Mouse (Mus musculus) liver, embryonic 16.5 days (tissue): ENCODE data around the gene Grb10. TPM values are rescaled to one million over a fixed set of nuclear protein-coding genes. Genes with fewer than 3 reads are reported as not detected.

Experiments used
- ATAC-seq: fragments of 200-750 bp; cut with Nextera tagmentation; 2 replicates; pipeline ENCODE4 v1.8.0; 2017; ENCODE audit warnings: low read depth, mild to moderate bottlenecking, moderate number of reproducible peaks, moderate library complexity
- H3K27ac ChIP-seq: fragments of 300-500 bp; sonication (generic); 2 replicates; pipeline ENCODE4 v1.5.1; 2014; ENCODE audit warnings: mild to moderate bottlenecking, low read length
- H3K27me3 ChIP-seq: fragments of 300-500 bp; sonication (generic); 2 replicates; pipeline ENCODE4 v1.6.1; 2014; ENCODE audit warnings: low read depth, low read length, mixed read lengths; ENCODE audit not compliant: control insufficient read depth, insufficient read depth
- H3K36me3 ChIP-seq: fragments of 300-500 bp; sonication (generic); 2 replicates; pipeline ENCODE4 v1.6.1; 2014; ENCODE audit warnings: mild to moderate bottlenecking; ENCODE audit not compliant: control insufficient read depth, insufficient read depth
- H3K4me1 ChIP-seq: fragments of 300-500 bp; sonication (generic); 2 replicates; pipeline ENCODE4 v1.6.1; 2014; ENCODE audit warnings: low read depth, low read length, mixed read lengths; ENCODE audit not compliant: control insufficient read depth
- H3K4me2 ChIP-seq: fragments of 300-500 bp; sonication (generic); 2 replicates; pipeline ENCODE4 v1.6.1; 2014; ENCODE audit warnings: low read depth, low read length, mixed read lengths
- H3K4me3 ChIP-seq: fragments of 300-500 bp; sonication (generic); 2 replicates; pipeline ENCODE4 v1.5.1; 2014; ENCODE audit warnings: low read depth, mild to moderate bottlenecking, low read length
- H3K9ac ChIP-seq: fragments of 300-500 bp; sonication (generic); 2 replicates; pipeline ENCODE4 v1.6.1; 2014; ENCODE audit warnings: low read depth, low read length
- H3K9me3 ChIP-seq: fragments of 300-500 bp; sonication (generic); replicated peaks from 2 replicates; pipeline ENCODE4 v1.6.1; 2016; ENCODE audit warnings: low read length; ENCODE audit not compliant: control insufficient read depth
- WGBS: fragments of 180-500 bp; shearing (Covaris S2); extraction: QIAGEN DNeasy Blood & Tissue Kit; methylation state at CpG from one replicate; pipeline ENCODE4 v1.1.7; 2014; ENCODE audit not compliant: insufficient replicate concordance; 5-methylcytosine and 5-hydroxymethylcytosine counted together
- polyA plus RNA-seq: library from polyadenylated mRNA; unstranded; fragments of >200 nt; fragmentation: Nextera tagmentation; extraction: Ambion mirVana; gene quantifications from 2 replicates; pipeline ENCODE4 v1.2.1, GENCODE M21; 2015

Gene Grb10
- polyA plus RNA-seq, 1 experiment from 2014 or later: 240 TPM

DNA sequence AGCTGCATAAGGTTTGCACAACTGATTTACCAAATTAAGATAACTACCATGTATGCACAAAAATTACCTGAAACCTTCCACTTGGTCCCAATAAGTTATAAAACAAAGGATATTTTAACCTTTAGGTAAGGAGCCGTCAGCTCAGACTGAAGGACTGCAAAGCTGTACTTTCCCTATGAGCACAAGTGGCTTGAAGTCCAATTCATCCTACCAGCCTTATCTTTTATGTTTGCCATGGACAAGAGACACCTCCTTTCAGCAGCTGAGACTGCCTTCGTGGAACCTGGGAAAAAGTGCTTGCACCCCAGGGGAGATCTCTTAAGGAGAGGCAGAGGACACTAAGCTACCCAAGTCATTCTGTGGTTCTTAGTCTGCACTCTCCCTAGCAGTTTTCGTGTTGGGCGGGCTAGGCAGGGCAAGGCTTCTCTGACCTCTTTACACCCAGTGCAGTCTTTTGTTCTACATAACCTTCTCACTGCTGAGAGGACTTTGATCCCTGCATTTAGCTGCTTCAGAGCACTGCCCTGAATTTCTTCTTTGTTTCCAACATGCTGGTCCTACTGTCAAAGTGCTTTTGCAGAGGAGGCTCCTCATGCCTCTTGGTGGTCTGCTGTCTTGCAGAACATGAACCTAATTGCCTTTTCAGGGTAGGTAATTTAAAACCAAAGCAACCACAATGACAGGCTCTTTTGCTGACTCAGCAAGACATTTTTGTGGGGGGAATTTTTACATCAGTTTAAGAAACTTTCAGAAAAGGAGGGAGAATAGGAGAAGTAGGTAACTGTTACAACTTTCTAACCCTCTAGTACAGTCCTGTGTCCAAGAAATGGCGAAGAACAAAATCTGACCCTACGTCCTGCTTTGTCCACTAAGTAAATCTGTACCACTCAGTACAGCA lies 95.9 kb downstream of the Grb10 start:
- 59% methylated on average over 6 of the region's 6 CpGs for WGBS
- ATAC-seq: peak; percentile 28; the same call in 1 of the 2 replicates
- Histone ChIP-seq H3K9me3 (no peaks in the 10 kb centered on the region), H3K4me3 (no peak overlapping the region), H3K4me2 (no peak overlapping the region), H3K4me1 (peaks cover 2% of the 10 kb centered on the region; the same call in 1 of the 2 replicates), H3K36me3 (no peaks in the 10 kb centered on the region; the same call in 1 of the 2 replicates), H3K9ac (no peak overlapping the region), H3K27ac (no peak overlapping the region), H3K27me3 (no peaks in the 10 kb centered on the region)

- no peaks in the 10 kb centered on the region for H3K27me3 ChIP-seq
- ATAC-seq: no peak
- no peak overlapping the region for H3K27ac ChIP-seq
- H3K9me3 ChIP-seq: no peaks in the 10 kb centered on the region
- H3K4me1 ChIP-seq: peaks cover 2% of the 10 kb centered on the region; the same call in 1 of the 2 replicates
- no peak overlapping the region for H3K4me2 ChIP-seq
- H3K4me3 ChIP-seq: no peak overlapping the region
- WGBS: 75% methylated on average over 5 of the region's 5 CpGs
- no peak overlapping the region for H3K9ac ChIP-seq
- no peaks in the 10 kb centered on the region; the same call in none of the 2 replicates for H3K36me3 ChIP-seq
These were observed 97.4 kb downstream of the Grb10 start for GRCm38 (mm10) chr11:11940833-11941681.

- WGBS: 29% methylated on average over 3 of the region's 3 CpGs
- Histone ChIP-seq H3K36me3 (no peaks in the 10 kb centered on the region; the same call in none of the 2 replicates), H3K27ac (no peak overlapping the region), H3K4me3 (no peak overlapping the region), H3K4me2 (no peak overlapping the region), H3K9ac (no peak overlapping the region), H3K4me1 (peaks cover 2% of the 10 kb centered on the region; the same call in 1 of the 2 replicates), H3K27me3 (no peaks in the 10 kb centered on the region), H3K9me3 (no peaks in the 10 kb centered on the region)
- no peak for ATAC-seq
These were observed 98.9 kb downstream of the Grb10 start for GRCm38 (mm10) chr11:11939611-11940010.

- Histone ChIP-seq H3K27ac (no peak overlapping the region), H3K27me3 (no peaks in the 10 kb centered on the region), H3K4me3 (no peak overlapping the region), H3K9me3 (no peaks in the 10 kb centered on the region), H3K9ac (no peak overlapping the region), H3K4me2 (no peak overlapping the region), H3K4me1 (peaks cover 2% of the 10 kb centered on the region; the same call in 1 of the 2 replicates), H3K36me3 (no peaks in the 10 kb centered on the region; the same call in 1 of the 2 replicates)
- no peak for ATAC-seq
- 61% methylated on average over 1 of the region's 1 CpGs for WGBS
These were observed 99.9 kb downstream of the Grb10 start for GRCm38 (mm10) chr11:11938591-11938990.

GRCm38 (mm10) chr11:11937340-11938030 lies 101.0 kb downstream of the Grb10 start:
- 73% methylated on average over 10 of the region's 10 CpGs for WGBS
- ATAC-seq: no peak
- H3K36me3 ChIP-seq: no peaks in the 10 kb centered on the region; the same call in 1 of the 2 replicates

DNA sequence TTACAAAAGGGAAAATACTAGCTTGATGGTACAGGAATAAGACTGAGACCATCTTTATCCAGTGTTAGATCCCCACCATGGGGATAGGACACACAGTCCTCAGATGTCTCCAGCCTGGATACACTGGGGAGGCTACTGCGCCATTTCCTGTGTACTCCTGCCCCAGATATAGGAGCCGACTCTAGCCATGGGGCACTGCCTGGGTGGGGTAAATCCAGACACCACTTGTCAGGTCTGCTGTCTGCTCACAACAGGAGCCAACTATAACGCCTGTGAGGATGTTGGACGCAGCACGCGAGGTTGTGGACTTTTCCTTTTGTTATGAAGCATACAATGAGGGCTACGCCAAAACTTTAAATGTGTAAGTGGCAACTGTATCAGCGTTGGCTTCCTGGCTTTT lies 103.7 kb downstream of the Grb10 start:
- Histone ChIP-seq H3K4me1 (peaks cover 2% of the 10 kb centered on the region; the same call in 1 of the 2 replicates), H3K9ac (no peak overlapping the region), H3K4me2 (no peak overlapping the region), H3K27ac (no peak overlapping the region), H3K27me3 (no peaks in the 10 kb centered on the region), H3K4me3 (no peak overlapping the region), H3K9me3 (no peaks in the 10 kb centered on the region), H3K36me3 (no peaks in the 10 kb centered on the region; the same call in 1 of the 2 replicates)
- 66% methylated on average over 8 of the region's 8 CpGs for WGBS
- ATAC-seq: no peak

More at GRCm38 (mm10) chr11:11937340-11938030, 101.0 kb downstream of the Grb10 start:
- Histone ChIP-seq H3K9ac (no peak overlapping the region), H3K27ac (no peak overlapping the region), H3K27me3 (no peaks in the 10 kb centered on the region), H3K4me3 (no peak overlapping the region), H3K4me2 (no peak overlapping the region), H3K4me1 (peaks cover 2% of the 10 kb centered on the region; the same call in 1 of the 2 replicates), H3K9me3 (no peaks in the 10 kb centered on the region)

GRCm38 (mm10) chr11:11932102-11932789 lies 106.2 kb downstream of the Grb10 start:
- Histone ChIP-seq H3K4me1 (no peaks in the 10 kb centered on the region), H3K36me3 (no peaks in the 10 kb centered on the region; the same call in 1 of the 2 replicates), H3K4me3 (no peak overlapping the region), H3K27me3 (no peaks in the 10 kb centered on the region), H3K9me3 (no peaks in the 10 kb centered on the region), H3K4me2 (no peak overlapping the region), H3K27ac (no peak overlapping the region), H3K9ac (no peak overlapping the region)
- ATAC-seq: no peak
- WGBS: 65% methylated on average over 11 of the region's 11 CpGs

DNA sequence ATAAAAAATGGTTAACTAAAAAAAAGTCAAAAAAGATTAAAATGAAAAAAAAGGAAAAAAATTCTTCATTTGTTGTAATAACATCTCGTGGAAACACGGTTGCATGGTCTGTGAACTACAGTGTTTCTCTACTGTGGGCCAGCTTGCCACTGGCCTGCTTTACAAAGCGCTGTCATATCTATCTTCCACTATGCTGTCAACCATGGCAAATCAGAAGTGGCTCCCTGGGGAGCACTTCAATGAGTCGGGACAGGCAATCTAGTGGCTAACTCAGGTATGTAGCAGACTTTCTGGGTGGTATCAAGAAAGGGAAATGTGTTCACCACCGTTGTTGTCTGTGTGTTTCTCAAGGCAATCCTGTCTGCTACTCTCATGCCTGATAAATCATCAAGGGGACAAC lies 106.8 kb downstream of the Grb10 start:
- 72% methylated on average over 5 of the region's 5 CpGs for WGBS
- H3K4me2 ChIP-seq: no peak overlapping the region
- no peak overlapping the region for H3K27ac ChIP-seq
- H3K36me3 ChIP-seq: no peaks in the 10 kb centered on the region; the same call in 1 of the 2 replicates
- no peak overlapping the region for H3K9ac ChIP-seq
- H3K27me3 ChIP-seq: no peaks in the 10 kb centered on the region
- no peak overlapping the region for H3K4me3 ChIP-seq
- H3K4me1 ChIP-seq: no peaks in the 10 kb centered on the region
- ATAC-seq: no peak
- no peaks in the 10 kb centered on the region for H3K9me3 ChIP-seq
